Mouse (Mus musculus): ENCODE results near the gene 6030458C11Rik. TPM values are rescaled to one million over a fixed set of nuclear protein-coding genes. Genes with fewer than 3 reads are reported as not detected.
"Not testable (repeated sequence)": the region's sequence is repeated elsewhere in the genome, so short reads cannot be mapped to it uniquely, and the experiment has no call there.

Gene 6030458C11Rik
- polyA plus RNA-seq, 1 experiment = 6.2 TPM

DNA sequence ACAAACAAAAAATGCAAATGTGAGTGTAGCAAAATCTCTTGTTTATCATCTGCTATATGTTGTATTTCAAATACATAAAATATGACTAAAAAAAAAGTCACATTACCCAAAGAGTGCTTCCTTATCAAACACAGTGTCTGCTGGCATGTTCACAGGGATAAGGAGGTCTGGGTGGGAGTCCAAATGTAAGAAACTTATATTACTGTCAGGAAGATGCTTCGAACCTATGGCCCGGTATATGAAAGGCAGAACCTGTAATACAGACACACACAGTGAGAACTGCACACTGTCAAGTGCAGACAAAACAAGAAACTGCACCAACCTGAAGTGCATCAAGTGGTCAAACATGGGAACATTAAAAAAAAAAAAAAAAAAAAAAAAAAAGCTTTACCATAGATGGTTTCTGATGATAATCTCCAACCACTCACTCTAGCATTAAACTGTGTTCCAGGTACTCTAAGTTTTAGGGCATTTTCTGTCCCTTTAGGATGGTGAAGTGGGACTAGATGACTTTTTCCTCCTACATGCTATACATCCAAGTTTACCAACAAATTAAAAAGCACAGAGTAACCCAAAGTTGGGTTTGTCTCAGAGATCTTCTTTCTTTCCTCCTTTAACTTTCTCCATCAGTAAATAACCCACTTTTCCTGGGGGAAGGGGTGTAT is 862 bp downstream of the 6030458C11Rik start:
- DNase-seq (ENCODE audit: low read depth, low spot score) = no peak
- 90% methylated on average over 2 of the region's 2 CpGs for WGBS

GRCm38 (mm10) chr15:12822416-12823395 is 1.7 kb downstream of the 6030458C11Rik start:
- WGBS = 81% methylated on average over 9 of the region's 9 CpGs
- no peak for DNase-seq (ENCODE audit: low read depth, low spot score)

DNA sequence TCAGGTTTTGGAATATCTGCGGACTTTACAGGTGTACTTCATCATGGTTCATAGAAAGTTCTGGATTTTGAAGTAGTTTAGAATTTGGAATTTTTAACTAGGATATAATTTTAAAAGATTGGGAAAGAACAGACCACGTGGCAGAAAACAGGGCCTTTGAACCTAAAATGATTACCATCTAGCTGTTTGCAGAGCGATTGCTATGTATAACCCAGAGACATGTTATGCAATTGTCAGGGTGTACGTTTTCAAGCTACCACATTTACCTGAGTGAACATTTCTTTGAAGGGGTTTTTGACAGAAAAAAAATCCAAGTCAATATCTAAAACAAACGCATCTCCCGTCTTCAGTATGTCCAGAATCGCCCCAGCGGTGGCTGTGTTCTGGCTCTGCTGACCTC is 6.9 kb downstream of the 6030458C11Rik start:
- WGBS = 91% methylated on average over 8 of the region's 8 CpGs
- no peak for DNase-seq (ENCODE audit: low read depth, low spot score)

DNA sequence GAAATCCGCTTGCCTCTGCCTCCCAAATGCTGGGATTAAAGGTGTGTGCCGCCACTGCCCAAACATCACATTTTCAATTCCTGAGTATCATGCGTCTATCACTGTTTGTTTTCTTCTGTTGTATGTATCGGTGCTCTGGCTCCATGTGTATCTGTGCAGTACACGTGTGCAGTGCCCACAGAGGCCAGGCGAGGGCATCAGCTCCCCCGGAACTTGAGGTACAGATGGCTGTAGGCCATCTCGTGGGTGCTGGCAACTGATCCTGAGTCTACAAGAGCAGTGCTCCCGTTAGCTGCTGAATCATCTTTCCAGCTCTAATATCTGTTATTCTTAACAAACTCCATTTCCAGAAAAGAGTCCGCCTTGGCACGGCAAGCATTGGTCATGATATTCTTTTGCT is 11.8 kb downstream of the 6030458C11Rik start:
- no peak for DNase-seq (ENCODE audit: low read depth, low spot score)
- 93% methylated on average over 11 of the region's 11 CpGs for WGBS

GRCm38 (mm10) chr15:12809305-12809704 is 15.1 kb downstream of the 6030458C11Rik start:
- 81% methylated on average over 6 of the region's 6 CpGs for WGBS

GRCm38 (mm10) chr15:12807088-12807487 is 17.4 kb downstream of the 6030458C11Rik start:
- 88% methylated on average over 10 of the region's 10 CpGs for WGBS
- no peak for DNase-seq (ENCODE audit: low read depth, low spot score)

More at GRCm38 (mm10) chr15:12809305-12809704, 15.1 kb downstream of the 6030458C11Rik start:
- no peak for DNase-seq (ENCODE audit: low read depth, low spot score)

GRCm38 (mm10) chr15:12805071-12805470 is 19.4 kb downstream of the 6030458C11Rik start:
- WGBS = 76% methylated on average over 4 of the region's 4 CpGs
- DNase-seq (ENCODE audit: low read depth, low spot score) = no peak

DNA sequence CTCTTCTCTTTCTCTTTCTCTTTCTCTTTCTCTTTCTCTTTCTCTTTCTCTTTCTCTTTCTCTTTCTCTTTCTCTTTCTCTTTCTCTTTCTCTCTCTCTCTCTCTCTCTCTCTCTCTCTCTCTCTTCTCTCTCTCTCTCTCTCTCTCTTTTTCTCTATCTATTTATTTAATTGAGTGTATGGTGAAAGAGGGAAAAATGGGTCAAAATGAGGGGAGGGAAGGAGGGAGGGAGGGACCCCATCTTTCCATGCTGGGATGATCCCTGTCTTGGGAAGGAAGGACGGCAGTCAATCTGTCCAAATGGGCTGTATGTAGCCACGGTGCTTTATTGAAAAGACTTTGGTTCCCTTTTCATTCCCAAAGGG is 23.3 kb downstream of the 6030458C11Rik start:
- 83% methylated on average over 2 of the region's 2 CpGs for WGBS
- not testable (repeated sequence) for DNase-seq (ENCODE audit: low read depth, low spot score)

GRCm38 (mm10) chr15:12800405-12801141 is 23.9 kb downstream of the 6030458C11Rik start:
- 45% methylated on average over 15 of the region's 15 CpGs for WGBS
- DNase-seq (ENCODE audit: low read depth, low spot score) = no peak

DNA sequence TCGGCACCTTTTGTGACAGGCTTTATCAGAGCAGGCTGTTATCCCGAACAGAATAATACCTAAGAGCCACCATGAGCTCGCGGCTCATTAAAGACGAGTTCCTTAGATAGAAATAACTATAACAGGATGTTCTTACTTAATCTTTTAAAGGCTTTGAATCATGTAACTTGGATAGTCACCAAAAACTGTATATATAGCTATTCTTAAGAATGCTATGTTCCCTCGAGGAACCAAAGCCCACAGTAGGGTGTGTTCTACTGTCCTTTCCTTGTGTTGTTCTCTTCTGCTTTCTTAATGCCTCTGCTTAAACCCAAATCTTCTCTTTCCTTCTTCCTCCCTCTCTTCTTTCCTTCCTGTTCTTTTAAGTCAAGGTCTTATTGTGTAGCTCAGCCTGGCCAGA is 26.4 kb downstream of the 6030458C11Rik start:
- no peak for DNase-seq (ENCODE audit: low read depth, low spot score)
- WGBS = 67% methylated on average over 6 of the region's 6 CpGs

DNA sequence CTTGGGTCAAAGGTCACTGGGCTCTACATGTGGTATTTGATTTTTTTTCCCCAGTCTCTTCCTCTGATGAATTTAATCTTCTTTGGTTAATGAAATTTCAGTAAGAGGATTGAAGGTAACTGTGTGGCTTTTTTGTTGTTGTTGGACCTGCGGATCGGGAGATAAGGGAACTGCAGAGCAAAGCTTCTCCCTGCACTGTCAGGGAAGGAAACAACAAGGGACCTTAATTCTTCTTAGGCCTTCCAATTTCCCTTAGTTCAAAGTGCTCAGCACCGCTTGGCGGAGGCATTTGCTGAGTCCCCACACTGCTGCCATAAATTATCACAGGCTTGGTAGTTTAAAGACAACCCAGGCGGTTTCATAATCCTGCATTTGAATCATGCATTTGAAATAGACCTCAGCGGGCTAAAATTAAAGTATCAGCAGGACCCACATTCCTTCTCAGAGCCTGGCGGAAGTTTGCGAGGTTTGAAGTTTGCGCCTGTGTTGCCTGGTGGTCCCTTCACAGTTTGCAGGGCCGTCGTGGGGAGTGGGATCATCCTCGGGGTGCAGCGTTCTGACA is 28.5 kb downstream of the 6030458C11Rik start:
- DNase-seq (ENCODE audit: low read depth, low spot score) = no peak
- WGBS = 56% methylated on average over 13 of the region's 13 CpGs

DNA sequence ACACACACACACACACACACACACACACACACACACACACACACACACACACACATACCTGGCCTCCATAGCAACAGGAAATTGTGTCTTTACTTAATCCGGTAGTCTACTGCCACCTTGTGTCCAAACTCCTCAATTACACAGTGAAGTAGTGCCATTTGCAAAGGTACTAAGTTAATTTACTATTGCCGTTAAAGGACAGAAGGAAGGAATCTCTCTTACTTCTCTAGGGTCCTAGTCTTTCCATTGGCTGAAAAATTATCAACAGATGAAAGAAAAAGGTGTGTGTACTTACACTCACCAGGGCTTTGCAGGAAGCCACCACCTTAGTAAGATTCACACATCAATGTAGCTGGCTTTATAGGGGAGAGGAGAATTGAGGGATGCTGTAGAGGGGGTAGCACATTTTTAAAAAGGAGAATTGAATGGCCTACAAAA is 29.0 kb downstream of the 6030458C11Rik start:
- peak; percentile 54 for DNase-seq (ENCODE audit: low read depth, low spot score)
- WGBS = 0% methylated on average over 2 of the region's 2 CpGs

DNA sequence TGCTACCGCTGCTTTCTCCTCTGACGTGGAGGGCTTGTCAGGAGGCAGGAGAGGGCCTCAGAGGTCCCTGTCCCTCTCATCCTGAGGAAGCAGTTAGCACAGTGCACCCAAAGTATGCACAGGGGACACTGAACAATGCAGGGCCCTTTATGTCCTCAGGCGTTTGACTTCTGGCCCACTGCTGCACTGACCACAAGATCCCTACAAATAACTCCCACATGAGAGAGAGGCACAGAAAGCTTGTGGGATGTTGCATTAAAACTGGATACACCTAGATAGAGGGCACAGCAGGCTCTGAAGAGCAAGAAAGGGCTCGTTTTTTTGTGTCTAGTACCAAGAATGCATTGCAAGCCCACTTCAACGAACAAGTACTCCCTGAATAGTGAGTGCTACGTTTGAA is 30.1 kb downstream of the 6030458C11Rik start:
- DNase-seq (ENCODE audit: low read depth, low spot score) = no peak
- 79% methylated on average over 6 of the region's 6 CpGs for WGBS

DNA sequence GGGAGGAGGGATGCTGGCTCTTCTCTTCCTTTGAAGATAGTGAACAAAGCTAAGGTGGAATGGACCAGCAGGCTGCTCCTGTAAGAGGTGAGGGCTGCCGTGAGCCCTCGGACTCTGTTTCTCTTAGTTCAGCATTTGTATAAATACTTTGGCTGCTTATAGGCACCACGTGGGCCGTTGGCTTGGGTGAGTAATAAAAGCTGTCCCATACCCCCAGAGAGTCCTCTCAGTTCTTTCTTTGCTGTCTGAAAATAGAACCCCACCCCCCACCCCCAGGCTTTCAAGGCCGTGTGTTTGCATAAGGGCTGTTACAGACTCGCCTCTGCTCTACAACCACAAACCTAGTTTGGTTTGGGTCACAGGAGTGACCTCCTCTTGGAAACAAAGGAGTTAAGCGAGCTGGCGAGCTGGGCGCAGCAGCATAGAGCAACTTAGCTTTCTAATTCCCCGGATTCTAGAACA is 35.0 kb downstream of the 6030458C11Rik start:
- 6% methylated on average over 10 of the region's 10 CpGs for WGBS
- no peak for DNase-seq (ENCODE audit: low read depth, low spot score)

DNA sequence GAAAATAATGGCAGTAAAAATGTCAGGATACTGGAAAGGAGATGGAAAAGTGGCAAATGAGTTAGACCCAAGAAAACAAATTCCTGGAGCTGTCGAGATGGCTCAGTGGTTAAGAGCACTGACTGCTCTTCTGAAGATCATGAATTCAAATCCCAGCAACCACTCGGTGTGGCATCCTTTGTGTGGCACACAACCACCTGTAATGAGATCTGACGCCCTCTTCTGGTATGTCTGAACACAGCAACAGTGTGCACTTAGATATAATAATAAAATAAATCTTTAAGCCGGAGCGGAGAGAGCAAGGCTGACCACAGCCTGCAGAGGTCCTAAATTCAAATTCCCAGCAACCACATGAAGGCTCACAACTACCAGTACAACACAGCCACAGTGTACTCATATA is 35.9 kb downstream of the 6030458C11Rik start:
- 76% methylated on average over 5 of the region's 5 CpGs for WGBS

DNA sequence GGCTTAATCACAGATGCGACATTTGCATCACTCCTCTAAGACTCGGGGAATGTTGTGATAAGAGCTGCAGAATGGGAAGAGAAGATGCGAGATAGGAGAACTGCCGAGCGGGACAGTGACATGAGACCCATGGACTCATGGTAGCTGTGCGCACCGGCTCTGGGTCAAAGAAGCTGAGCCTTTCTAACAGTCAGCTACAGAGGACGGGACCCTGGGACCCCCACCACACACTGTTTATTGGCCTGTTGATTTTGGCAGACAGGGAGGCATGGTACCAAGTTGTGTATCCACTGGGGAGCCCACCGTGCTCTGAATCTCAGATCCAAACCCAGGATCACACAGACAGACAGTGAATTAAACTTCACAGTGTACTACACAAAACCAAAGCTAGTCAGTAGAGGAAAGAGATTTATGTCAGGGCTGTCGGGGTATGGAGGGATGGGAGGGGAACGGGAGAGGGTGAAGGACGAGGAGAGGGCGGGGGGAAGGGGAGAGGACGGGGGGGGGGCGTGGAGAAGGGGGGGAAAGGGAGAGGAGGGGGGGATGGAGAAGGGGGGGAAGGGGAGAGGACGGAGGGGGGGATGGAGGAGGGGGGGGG is 42.6 kb downstream of the 6030458C11Rik start:
- 59% methylated on average over 14 of the region's 16 CpGs for WGBS
- no peak for DNase-seq (ENCODE audit: low read depth, low spot score)

More for the DNA sequence above, 35.9 kb downstream of the 6030458C11Rik start:
- no peak for DNase-seq (ENCODE audit: low read depth, low spot score)

DNA sequence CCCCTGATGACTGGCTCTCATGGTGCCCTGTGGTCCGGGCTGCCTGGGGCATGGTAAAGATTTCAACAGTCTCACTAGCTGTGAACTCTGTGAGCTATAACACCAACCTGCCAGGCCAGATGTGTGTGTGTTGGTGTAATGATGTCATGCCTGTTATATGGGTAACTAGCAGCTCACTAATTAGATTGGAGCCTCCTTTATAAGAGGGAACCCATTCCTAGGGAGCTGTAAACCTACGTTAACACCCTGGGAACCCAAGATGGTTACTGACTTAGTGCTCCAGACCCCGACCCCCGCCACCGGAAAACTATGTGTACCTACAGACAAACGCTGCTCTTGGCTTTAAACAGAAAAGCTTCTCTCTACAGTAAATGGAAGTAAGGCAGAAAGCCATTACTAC is 43.2 kb downstream of the 6030458C11Rik start:
- DNase-seq (ENCODE audit: low read depth, low spot score) = no peak
- 67% methylated on average over 6 of the region's 6 CpGs for WGBS

- no peak for DNase-seq (ENCODE audit: low read depth, low spot score)
- 72% methylated on average over 11 of the region's 11 CpGs for WGBS
These were observed 50.2 kb downstream of the 6030458C11Rik start for GRCm38 (mm10) chr15:12774149-12774753.

- no peak for DNase-seq (ENCODE audit: low read depth, low spot score)
- WGBS = 86% methylated on average over 7 of the region's 7 CpGs
These were observed 53.5 kb downstream of the 6030458C11Rik start for GRCm38 (mm10) chr15:12770958-12771357.

All from large intestine, adult 2 months (tissue).